Mouse (Mus musculus): ENCODE data around the gene Ypel2. TPM values are rescaled to one million over a fixed set of nuclear protein-coding genes. Genes with fewer than 3 reads are reported as not detected.

Gene Ypel2
- polyA plus RNA-seq, 1 experiment from 2014 or later = 11.6 TPM

GRCm38 (mm10) chr11:86944539-86944938, 49.0 kb downstream of the Ypel2 start:
- H3K4me2 ChIP-seq (replicated peaks; ENCODE audit: low read depth, low read length) = no peak overlapping the region
- H3K27me3 ChIP-seq (ENCODE audit: insufficient read depth, low read length) = no peaks in the 10 kb centered on the region
- peaks cover 8% of the 10 kb centered on the region for H3K36me3 ChIP-seq (ENCODE audit: insufficient read depth, low read length)
- no peak overlapping the region for H3K4me3 ChIP-seq (ENCODE audit: low read length)
- no peak for ATAC-seq (ENCODE audit: low FRiP score, low TSS enrichment)
- H3K9ac ChIP-seq (replicated peaks; ENCODE audit: low read length) = no peak overlapping the region
- H3K27ac ChIP-seq (ENCODE audit: low read length) = no peak overlapping the region
- H3K4me1 ChIP-seq (ENCODE audit: insufficient read depth, low read length) = 0 out of 2 replicates have a peak, but pooled peaks cover 3% of the 10 kb centered on the region
- 55% methylated on average over 8 of the region's 8 CpGs for WGBS
- no peaks in the 10 kb centered on the region for H3K9me3 ChIP-seq (ENCODE audit: low read length)

- 87% methylated on average over 8 of the region's 8 CpGs for WGBS
- no peak overlapping the region for H3K4me2 ChIP-seq (replicated peaks; ENCODE audit: low read depth, low read length)
- ATAC-seq (ENCODE audit: low FRiP score, low TSS enrichment) = no peak
Measured at GRCm38 (mm10) chr11:86941904-86942303, 51.6 kb downstream of the Ypel2 start.

GRCm38 (mm10) chr11:86939503-86939902, 54.0 kb downstream of the Ypel2 start:
- 76% methylated on average over 6 of the region's 6 CpGs for WGBS
- no peaks in the 10 kb centered on the region for H3K27me3 ChIP-seq (ENCODE audit: insufficient read depth, low read length)
- no peak overlapping the region for H3K4me2 ChIP-seq (replicated peaks; ENCODE audit: low read depth, low read length)
- no peak overlapping the region for H3K4me3 ChIP-seq (ENCODE audit: low read length)
- H3K27ac ChIP-seq (ENCODE audit: low read length) = no peak overlapping the region
- H3K9me3 ChIP-seq (ENCODE audit: low read length) = no peaks in the 10 kb centered on the region
- H3K36me3 ChIP-seq (ENCODE audit: insufficient read depth, low read length) = no peaks in the 10 kb centered on the region; the same call in 1 of the 2 replicates
- H3K4me1 ChIP-seq (ENCODE audit: insufficient read depth, low read length) = peaks cover 10% of the 10 kb centered on the region; the same call in 1 of the 2 replicates
- H3K9ac ChIP-seq (replicated peaks; ENCODE audit: low read length) = no peak overlapping the region
- ATAC-seq (ENCODE audit: low FRiP score, low TSS enrichment) = no peak

More at GRCm38 (mm10) chr11:86941904-86942303, 51.6 kb downstream of the Ypel2 start:
- no peak overlapping the region for H3K4me3 ChIP-seq (ENCODE audit: low read length)
- no peaks in the 10 kb centered on the region; the same call in 1 of the 2 replicates for H3K36me3 ChIP-seq (ENCODE audit: insufficient read depth, low read length)
- no peak overlapping the region for H3K9ac ChIP-seq (replicated peaks; ENCODE audit: low read length)
- H3K27ac ChIP-seq (ENCODE audit: low read length) = no peak overlapping the region
- H3K9me3 ChIP-seq (ENCODE audit: low read length) = no peaks in the 10 kb centered on the region
- H3K27me3 ChIP-seq (ENCODE audit: insufficient read depth, low read length) = no peaks in the 10 kb centered on the region
- peaks cover 11% of the 10 kb centered on the region; the same call in 1 of the 2 replicates for H3K4me1 ChIP-seq (ENCODE audit: insufficient read depth, low read length)

GRCm38 (mm10) chr11:86938551-86938950, 55.0 kb downstream of the Ypel2 start:
- WGBS = 75% methylated on average over 3 of the region's 3 CpGs

GRCm38 (mm10) chr11:86938108-86938507, 55.4 kb downstream of the Ypel2 start:
- H3K27ac ChIP-seq (ENCODE audit: low read length) = no peak overlapping the region
- 78% methylated on average over 4 of the region's 4 CpGs for WGBS
- H3K27me3 ChIP-seq (ENCODE audit: insufficient read depth, low read length) = no peaks in the 10 kb centered on the region
- no peaks in the 10 kb centered on the region for H3K9me3 ChIP-seq (ENCODE audit: low read length)
- H3K36me3 ChIP-seq (ENCODE audit: insufficient read depth, low read length) = no peaks in the 10 kb centered on the region; the same call in 1 of the 2 replicates
- peaks cover 10% of the 10 kb centered on the region; the same call in 1 of the 2 replicates for H3K4me1 ChIP-seq (ENCODE audit: insufficient read depth, low read length)
- ATAC-seq (ENCODE audit: low FRiP score, low TSS enrichment) = no peak
- H3K4me3 ChIP-seq (ENCODE audit: low read length) = no peak overlapping the region
- no peak overlapping the region for H3K4me2 ChIP-seq (replicated peaks; ENCODE audit: low read depth, low read length)
- no peak overlapping the region for H3K9ac ChIP-seq (replicated peaks; ENCODE audit: low read length)

More at GRCm38 (mm10) chr11:86938551-86938950, 55.0 kb downstream of the Ypel2 start:
- no peaks in the 10 kb centered on the region for H3K27me3 ChIP-seq (ENCODE audit: insufficient read depth, low read length)
- H3K4me3 ChIP-seq (ENCODE audit: low read length) = no peak overlapping the region
- no peaks in the 10 kb centered on the region for H3K9me3 ChIP-seq (ENCODE audit: low read length)
- no peak overlapping the region for H3K9ac ChIP-seq (replicated peaks; ENCODE audit: low read length)
- H3K4me2 ChIP-seq (replicated peaks; ENCODE audit: low read depth, low read length) = no peak overlapping the region
- no peaks in the 10 kb centered on the region; the same call in 1 of the 2 replicates for H3K36me3 ChIP-seq (ENCODE audit: insufficient read depth, low read length)
- H3K27ac ChIP-seq (ENCODE audit: low read length) = no peak overlapping the region
- H3K4me1 ChIP-seq (ENCODE audit: insufficient read depth, low read length) = peaks cover 10% of the 10 kb centered on the region; the same call in 1 of the 2 replicates
- ATAC-seq (ENCODE audit: low FRiP score, low TSS enrichment) = no peak

GRCm38 (mm10) chr11:86936938-86937337, 56.6 kb downstream of the Ypel2 start:
- no peaks in the 10 kb centered on the region for H3K36me3 ChIP-seq (ENCODE audit: insufficient read depth, low read length)
- H3K4me1 ChIP-seq (ENCODE audit: insufficient read depth, low read length) = peaks cover 10% of the 10 kb centered on the region; the same call in 1 of the 2 replicates
- H3K9me3 ChIP-seq (ENCODE audit: low read length) = no peaks in the 10 kb centered on the region
- no peak overlapping the region for H3K4me3 ChIP-seq (ENCODE audit: low read length)
- WGBS = 44% methylated on average over 9 of the region's 9 CpGs
- no peaks in the 10 kb centered on the region for H3K27me3 ChIP-seq (ENCODE audit: insufficient read depth, low read length)
- no peak for ATAC-seq (ENCODE audit: low FRiP score, low TSS enrichment)
- H3K4me2 ChIP-seq (replicated peaks; ENCODE audit: low read depth, low read length) = no peak overlapping the region
- no peak overlapping the region for H3K9ac ChIP-seq (replicated peaks; ENCODE audit: low read length)
- 0 out of 2 replicates have a peak overlapping the region, but pooled peaks have one; percentile 32 for H3K27ac ChIP-seq (ENCODE audit: low read length)

GRCm38 (mm10) chr11:86934895-86935294, 58.6 kb downstream of the Ypel2 start:
- Histone ChIP-seq H3K4me2 (replicated peaks; ENCODE audit: low read depth, low read length) (no peak overlapping the region), H3K4me3 (ENCODE audit: low read length) (no peak overlapping the region)
- 38% methylated on average over 2 of the region's 2 CpGs for WGBS

GRCm38 (mm10) chr11:86932201-86932600, 61.3 kb downstream of the Ypel2 start:
- H3K27ac ChIP-seq (ENCODE audit: low read length) = peak overlapping the region; percentile 46; the same call in 1 of the 2 replicates
- no peaks in the 10 kb centered on the region for H3K27me3 ChIP-seq (ENCODE audit: insufficient read depth, low read length)
- WGBS = 74% methylated on average over 2 of the region's 2 CpGs
- 0 out of 2 replicates have a peak, but pooled peaks cover 4% of the 10 kb centered on the region for H3K4me1 ChIP-seq (ENCODE audit: insufficient read depth, low read length)
- H3K4me2 ChIP-seq (replicated peaks; ENCODE audit: low read depth, low read length) = no peak overlapping the region
- no peak overlapping the region for H3K4me3 ChIP-seq (ENCODE audit: low read length)
- H3K9ac ChIP-seq (replicated peaks; ENCODE audit: low read length) = no peak overlapping the region
- no peak for ATAC-seq (ENCODE audit: low FRiP score, low TSS enrichment)
- H3K36me3 ChIP-seq (ENCODE audit: insufficient read depth, low read length) = no peaks in the 10 kb centered on the region
- no peaks in the 10 kb centered on the region for H3K9me3 ChIP-seq (ENCODE audit: low read length)

More at GRCm38 (mm10) chr11:86934895-86935294, 58.6 kb downstream of the Ypel2 start:
- H3K9me3 ChIP-seq (ENCODE audit: low read length) = no peaks in the 10 kb centered on the region
- H3K9ac ChIP-seq (replicated peaks; ENCODE audit: low read length) = no peak overlapping the region
- H3K27ac ChIP-seq (ENCODE audit: low read length) = no peak overlapping the region
- ATAC-seq (ENCODE audit: low FRiP score, low TSS enrichment) = no peak
- peaks cover 10% of the 10 kb centered on the region; the same call in 1 of the 2 replicates for H3K4me1 ChIP-seq (ENCODE audit: insufficient read depth, low read length)
- no peaks in the 10 kb centered on the region for H3K36me3 ChIP-seq (ENCODE audit: insufficient read depth, low read length)
- H3K27me3 ChIP-seq (ENCODE audit: insufficient read depth, low read length) = no peaks in the 10 kb centered on the region

- Histone ChIP-seq H3K27me3 (ENCODE audit: insufficient read depth, low read length) (no peaks in the 10 kb centered on the region), H3K4me1 (ENCODE audit: insufficient read depth, low read length) (no peaks in the 10 kb centered on the region), H3K9ac (replicated peaks; ENCODE audit: low read length) (no peak overlapping the region), H3K4me3 (ENCODE audit: low read length) (no peak overlapping the region), H3K4me2 (replicated peaks; ENCODE audit: low read depth, low read length) (no peak overlapping the region), H3K36me3 (ENCODE audit: insufficient read depth, low read length) (no peaks in the 10 kb centered on the region), H3K9me3 (ENCODE audit: low read length) (no peaks in the 10 kb centered on the region), H3K27ac (ENCODE audit: low read length) (no peak overlapping the region)
- no peak for ATAC-seq (ENCODE audit: low FRiP score, low TSS enrichment)
- WGBS = 70% methylated on average over 10 of the region's 10 CpGs
Measured at GRCm38 (mm10) chr11:86930636-86931180, 62.8 kb downstream of the Ypel2 start.

- no peak overlapping the region for H3K4me3 ChIP-seq (ENCODE audit: low read length)
- H3K27ac ChIP-seq (ENCODE audit: low read length) = no peak overlapping the region
- H3K27me3 ChIP-seq (ENCODE audit: insufficient read depth, low read length) = no peaks in the 10 kb centered on the region
- H3K36me3 ChIP-seq (ENCODE audit: insufficient read depth, low read length) = no peaks in the 10 kb centered on the region
- no peaks in the 10 kb centered on the region for H3K9me3 ChIP-seq (ENCODE audit: low read length)
- ATAC-seq (ENCODE audit: low FRiP score, low TSS enrichment) = no peak
- H3K4me1 ChIP-seq (ENCODE audit: insufficient read depth, low read length) = 0 out of 2 replicates have a peak, but pooled peaks cover 4% of the 10 kb centered on the region
- H3K9ac ChIP-seq (replicated peaks; ENCODE audit: low read length) = no peak overlapping the region
- H3K4me2 ChIP-seq (replicated peaks; ENCODE audit: low read depth, low read length) = no peak overlapping the region
Measured at GRCm38 (mm10) chr11:86929985-86930384, 63.5 kb downstream of the Ypel2 start.
